Mouse (Mus musculus) lung, postnatal 0 days (tissue): Measurements from ENCODE around the gene Senp6.

Experiments
- CTCF ChIP-seq: IDR thresholded peaks from 2 replicates; pipeline ENCODE4 v1.5.1; 2016; ENCODE audit warnings: antibody characterized with exemption, mild to moderate bottlenecking
- EP300 ChIP-seq: IDR thresholded peaks from 2 replicates; pipeline ENCODE4 v1.6.1; 2016; ENCODE audit warnings: antibody characterized with exemption, mild to moderate bottlenecking, control low read depth

DNA sequence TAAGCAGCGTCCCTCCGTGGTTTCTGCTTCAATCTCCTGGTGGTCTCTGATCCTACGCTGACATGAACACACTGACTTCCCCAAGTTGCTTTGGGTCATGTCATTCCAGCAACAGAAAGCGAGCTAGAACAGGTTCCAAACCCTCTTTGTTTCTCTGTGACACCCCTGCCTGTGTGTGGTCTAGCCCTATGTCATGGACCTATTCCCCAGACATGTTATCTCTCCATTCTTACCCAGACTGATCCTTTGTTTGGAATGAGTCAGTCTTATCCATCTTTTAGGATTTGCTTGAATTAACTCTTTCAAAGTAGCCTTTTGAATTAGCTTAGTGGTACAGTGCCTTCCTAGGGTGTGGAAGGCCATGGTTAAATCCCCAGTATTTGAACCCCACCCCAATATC is 113.0 kb downstream of the Senp6 start:
- TF ChIP-seq CTCF (no peak), EP300 (no peak)
